Mouse (Mus musculus) bone marrow macrophage, adult 2 months (primary cell): ENCODE results near the gene Zswim1.

ENCODE experiments used
- CTCF ChIP-seq: IDR thresholded peaks from 2 replicates; pipeline ENCODE4 v1.5.1; 2012; ENCODE audit warnings: low read depth, mild to moderate bottlenecking, low read length, moderate library complexity
- POLR2A ChIP-seq: IDR thresholded peaks from 2 replicates; pipeline ENCODE4 v1.6.1; 2012; ENCODE audit warnings: mild to moderate bottlenecking, low read depth, low read length, borderline replicate concordance

DNA sequence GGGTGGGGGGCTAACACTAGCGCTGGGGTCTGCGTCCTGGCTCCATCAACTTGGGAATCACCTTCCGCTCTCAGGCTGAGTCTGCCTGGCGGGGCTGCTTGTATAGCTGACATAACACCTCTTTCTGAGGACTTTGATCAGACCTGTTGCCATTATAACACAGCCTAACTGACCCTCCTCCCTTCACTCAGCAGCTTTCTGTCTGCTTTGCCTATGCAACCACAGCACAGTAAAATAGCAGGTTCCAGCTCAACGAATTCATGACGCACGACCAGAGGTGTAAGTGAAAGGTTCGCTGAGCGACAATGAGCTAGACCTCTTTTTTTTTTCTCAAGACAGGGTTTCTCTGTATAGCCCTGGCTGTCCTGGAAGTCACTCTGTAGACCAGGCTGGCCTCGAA is 8.5 kb downstream of the Zswim1 start:
- TF ChIP-seq POLR2A (no peak), CTCF (no peak)
